Mouse (Mus musculus): ENCODE measurements around the gene Dgkg. TPM values are rescaled to one million over a fixed set of nuclear protein-coding genes. Genes with fewer than 3 reads are reported as not detected.

Dgkg gene
- polyA plus RNA-seq, 1 experiment, result 1.0 TPM

GRCm38 (mm10) chr16:22517431-22518384 is 139.3 kb downstream of the Dgkg start:
- WGBS, result 18% methylated on average over 20 of the region's 20 CpGs
- TF ChIP-seq POLR2A (IDR thresholded peaks at IDR 0.05; ENCODE audit: borderline replicate concordance, extremely low read depth, low read depth, low read length) (no peak), CTCF (IDR thresholded peaks at IDR 0.05; ENCODE audit: insufficient read depth, low read length) (no peak)
- no peak for DNase-seq
- Histone ChIP-seq H3K4me3 (replicated peaks; ENCODE audit: extremely low read depth, low read depth, low read length) (no peak overlapping the region), H3K4me1 (ENCODE audit: control insufficient read depth, insufficient read depth, low read length) (peaks cover 6% of the 10 kb centered on the region; the same call in 1 of the 2 replicates)

- peaks cover 6% of the 10 kb centered on the region; the same call in 1 of the 2 replicates for H3K4me1 ChIP-seq (ENCODE audit: control insufficient read depth, insufficient read depth, low read length)
- H3K4me3 ChIP-seq (replicated peaks; ENCODE audit: extremely low read depth, low read depth, low read length), result no peak overlapping the region
- WGBS, result 61% methylated on average over 5 of the region's 5 CpGs
- TF ChIP-seq CTCF (IDR thresholded peaks at IDR 0.05; ENCODE audit: insufficient read depth, low read length) (no peak), POLR2A (IDR thresholded peaks at IDR 0.05; ENCODE audit: borderline replicate concordance, extremely low read depth, low read depth, low read length) (no peak)
- no peak for DNase-seq
These were observed 141.5 kb downstream of the Dgkg start for GRCm38 (mm10) chr16:22515476-22515875.

GRCm38 (mm10) chr16:22510861-22511637 is 146.0 kb downstream of the Dgkg start:
- TF ChIP-seq CTCF (IDR thresholded peaks at IDR 0.05; ENCODE audit: insufficient read depth, low read length) (no peak), POLR2A (IDR thresholded peaks at IDR 0.05; ENCODE audit: borderline replicate concordance, extremely low read depth, low read depth, low read length) (peak; percentile 10; the same call in 1 of the 2 replicates)
- 40% methylated on average over 9 of the region's 9 CpGs for WGBS
- no peak for DNase-seq
- no peak overlapping the region for H3K4me3 ChIP-seq (replicated peaks; ENCODE audit: extremely low read depth, low read depth, low read length)
- peaks cover 5% of the 10 kb centered on the region; the same call in 1 of the 2 replicates for H3K4me1 ChIP-seq (ENCODE audit: control insufficient read depth, insufficient read depth, low read length)

GRCm38 (mm10) chr16:22508936-22509563 is 148.0 kb downstream of the Dgkg start:
- TF ChIP-seq POLR2A (IDR thresholded peaks at IDR 0.05; ENCODE audit: borderline replicate concordance, extremely low read depth, low read depth, low read length) (no peak), CTCF (IDR thresholded peaks at IDR 0.05; ENCODE audit: insufficient read depth, low read length) (no peak)
- WGBS, result 62% methylated on average over 5 of the region's 5 CpGs
- DNase-seq, result no peak
- H3K4me3 ChIP-seq (replicated peaks; ENCODE audit: extremely low read depth, low read depth, low read length), result no peak overlapping the region
- peaks cover 5% of the 10 kb centered on the region for H3K4me1 ChIP-seq (ENCODE audit: control insufficient read depth, insufficient read depth, low read length)

GRCm38 (mm10) chr16:22505656-22506055 is 151.4 kb downstream of the Dgkg start:
- H3K4me3 ChIP-seq (replicated peaks; ENCODE audit: extremely low read depth, low read depth, low read length), result no peak overlapping the region
- TF ChIP-seq POLR2A (IDR thresholded peaks at IDR 0.05; ENCODE audit: borderline replicate concordance, extremely low read depth, low read depth, low read length), result no peak
- no peak for TF ChIP-seq CTCF (IDR thresholded peaks at IDR 0.05; ENCODE audit: insufficient read depth, low read length)
- DNase-seq, result no peak
- WGBS, result 82% methylated on average over 6 of the region's 6 CpGs
- peaks cover 5% of the 10 kb centered on the region for H3K4me1 ChIP-seq (ENCODE audit: control insufficient read depth, insufficient read depth, low read length)

GRCm38 (mm10) chr16:22504851-22505250 is 152.2 kb downstream of the Dgkg start:
- 43% methylated on average over 8 of the region's 8 CpGs for WGBS
- no peak overlapping the region for H3K4me3 ChIP-seq (replicated peaks; ENCODE audit: extremely low read depth, low read depth, low read length)
- TF ChIP-seq CTCF (IDR thresholded peaks at IDR 0.05; ENCODE audit: insufficient read depth, low read length) (no peak), POLR2A (IDR thresholded peaks at IDR 0.05; ENCODE audit: borderline replicate concordance, extremely low read depth, low read depth, low read length) (no peak)
- H3K4me1 ChIP-seq (ENCODE audit: control insufficient read depth, insufficient read depth, low read length), result peaks cover 5% of the 10 kb centered on the region
- DNase-seq, result no peak

- WGBS, result 69% methylated on average over 5 of the region's 5 CpGs
- TF ChIP-seq CTCF (IDR thresholded peaks at IDR 0.05; ENCODE audit: insufficient read depth, low read length), result no peak
- TF ChIP-seq POLR2A (IDR thresholded peaks at IDR 0.05; ENCODE audit: borderline replicate concordance, extremely low read depth, low read depth, low read length), result no peak
- peaks cover 1% of the 10 kb centered on the region for H3K4me1 ChIP-seq (ENCODE audit: control insufficient read depth, insufficient read depth, low read length)
- no peak overlapping the region for H3K4me3 ChIP-seq (replicated peaks; ENCODE audit: extremely low read depth, low read depth, low read length)
- no peak for DNase-seq
These were observed 153.0 kb downstream of the Dgkg start for GRCm38 (mm10) chr16:22504049-22504448.

GRCm38 (mm10) chr16:22503467-22503866 is 153.6 kb downstream of the Dgkg start:
- no peaks in the 10 kb centered on the region; the same call in 1 of the 2 replicates for H3K4me1 ChIP-seq (ENCODE audit: control insufficient read depth, insufficient read depth, low read length)
- DNase-seq, result no peak
- H3K4me3 ChIP-seq (replicated peaks; ENCODE audit: extremely low read depth, low read depth, low read length), result no peak overlapping the region
- no peak for TF ChIP-seq CTCF (IDR thresholded peaks at IDR 0.05; ENCODE audit: insufficient read depth, low read length)
- no peak for TF ChIP-seq POLR2A (IDR thresholded peaks at IDR 0.05; ENCODE audit: borderline replicate concordance, extremely low read depth, low read depth, low read length)
- WGBS, result 57% methylated on average over 4 of the region's 4 CpGs

GRCm38 (mm10) chr16:22501855-22502254 is 155.2 kb downstream of the Dgkg start:
- 85% methylated on average over 6 of the region's 6 CpGs for WGBS

More at GRCm38 (mm10) chr16:22501855-22502254, 155.2 kb downstream of the Dgkg start:
- TF ChIP-seq POLR2A (IDR thresholded peaks at IDR 0.05; ENCODE audit: borderline replicate concordance, extremely low read depth, low read depth, low read length) (no peak), CTCF (IDR thresholded peaks at IDR 0.05; ENCODE audit: insufficient read depth, low read length) (no peak)
- Histone ChIP-seq H3K4me3 (replicated peaks; ENCODE audit: extremely low read depth, low read depth, low read length) (no peak overlapping the region), H3K4me1 (ENCODE audit: control insufficient read depth, insufficient read depth, low read length) (no peaks in the 10 kb centered on the region; the same call in 1 of the 2 replicates)
- no peak for DNase-seq

Measured in lung, adult 2 months (tissue).